Mouse (Mus musculus) right cerebral cortex, postnatal 4 days (tissue): Measurements from ENCODE around the gene Sag.
"Not testable (repeated sequence)": the region's sequence is repeated elsewhere in the genome, so short reads cannot be mapped to it uniquely, and the experiment has no call there.

Source experiments
- DNase-seq: peaks from one replicate; pipeline ENCODE4 v3.0.0-alpha.2; 2022

The Sag gene

GRCm38 (mm10) chr1:87825281-87825680, 21.8 kb downstream of the Sag start:
- no peak for DNase-seq

DNA sequence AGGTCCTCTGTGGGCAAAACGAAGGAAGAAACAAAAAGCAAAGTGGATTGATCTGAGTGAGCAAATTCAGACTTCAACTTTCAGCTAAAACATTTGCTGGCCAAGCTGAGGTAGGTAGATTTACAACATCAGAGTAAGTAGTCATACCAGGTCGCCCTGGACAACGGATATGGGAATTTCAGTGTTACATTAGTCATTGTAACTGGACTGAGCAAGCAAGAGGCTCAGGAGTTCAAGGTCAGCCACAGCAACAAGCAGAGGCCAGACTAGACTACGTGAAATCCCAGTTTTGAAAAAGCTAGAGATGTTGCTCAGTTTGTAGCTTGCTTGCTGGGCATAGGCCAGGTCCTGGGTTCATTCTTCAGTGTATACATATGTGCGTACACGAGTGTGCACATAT, 22.5 kb downstream of the Sag start:
- no peak for DNase-seq

- no peak for DNase-seq
Observed at GRCm38 (mm10) chr1:87826474-87826873, 23.0 kb downstream of the Sag start.

DNA sequence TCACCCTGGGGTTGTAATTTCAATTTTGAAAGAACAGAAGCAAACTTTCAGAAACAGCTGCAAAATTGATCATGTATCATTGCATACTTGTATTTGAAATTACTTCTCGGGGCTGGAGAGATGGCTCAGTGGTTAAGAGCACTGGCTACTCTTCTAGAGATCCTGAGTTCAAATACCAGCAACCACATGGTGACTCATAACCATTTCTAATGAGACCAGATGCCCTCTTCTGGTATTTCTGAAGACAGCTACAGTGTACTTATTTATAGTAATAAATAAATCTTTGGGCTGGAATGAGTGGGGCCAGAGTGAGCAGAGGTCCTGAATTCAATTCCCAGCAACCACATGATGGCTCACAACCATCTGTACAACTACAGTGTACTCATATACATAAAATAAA, 24.0 kb downstream of the Sag start:
- DNase-seq, result not testable (repeated sequence)

- DNase-seq, result no peak
Observed at GRCm38 (mm10) chr1:87828185-87828584, 24.7 kb downstream of the Sag start.

DNA sequence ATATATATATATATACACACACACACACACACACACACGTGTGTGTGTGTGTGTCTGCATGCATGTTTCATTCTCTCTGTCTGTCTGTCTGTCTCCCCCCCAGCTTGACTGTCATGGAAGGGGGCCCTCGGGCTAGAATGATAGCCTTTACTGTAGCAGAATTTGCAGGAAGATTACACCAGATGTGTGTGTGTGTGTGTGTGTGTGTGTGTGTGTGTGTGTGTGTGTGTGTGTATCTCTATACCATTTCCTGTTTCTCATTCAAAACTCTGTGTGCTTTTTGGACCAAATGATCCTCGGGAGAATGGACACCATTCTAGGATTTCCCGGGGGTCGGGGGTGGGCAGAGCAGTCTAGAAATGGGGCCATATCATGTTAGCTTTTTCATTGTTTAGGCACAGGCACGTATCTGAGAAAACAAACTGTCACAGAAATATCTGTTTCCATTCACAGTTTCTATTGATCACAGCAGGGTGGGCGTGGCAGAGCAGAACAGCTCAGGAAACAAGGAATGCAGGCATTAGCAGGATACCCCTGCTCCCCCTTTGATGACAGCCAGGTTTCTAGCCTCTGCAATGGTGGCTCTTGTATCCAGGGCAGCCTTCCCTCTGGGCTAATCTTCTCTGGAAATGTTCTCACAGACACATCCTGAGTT, 25.6 kb downstream of the Sag start:
- no peak for DNase-seq

- DNase-seq, result no peak
Observed at GRCm38 (mm10) chr1:87829621-87830211, 26.2 kb downstream of the Sag start.

GRCm38 (mm10) chr1:87836453-87836852, 33.0 kb downstream of the Sag start:
- no peak for DNase-seq

- DNase-seq, result no peak
Observed at GRCm38 (mm10) chr1:87837018-87837417, 33.5 kb downstream of the Sag start.

DNA sequence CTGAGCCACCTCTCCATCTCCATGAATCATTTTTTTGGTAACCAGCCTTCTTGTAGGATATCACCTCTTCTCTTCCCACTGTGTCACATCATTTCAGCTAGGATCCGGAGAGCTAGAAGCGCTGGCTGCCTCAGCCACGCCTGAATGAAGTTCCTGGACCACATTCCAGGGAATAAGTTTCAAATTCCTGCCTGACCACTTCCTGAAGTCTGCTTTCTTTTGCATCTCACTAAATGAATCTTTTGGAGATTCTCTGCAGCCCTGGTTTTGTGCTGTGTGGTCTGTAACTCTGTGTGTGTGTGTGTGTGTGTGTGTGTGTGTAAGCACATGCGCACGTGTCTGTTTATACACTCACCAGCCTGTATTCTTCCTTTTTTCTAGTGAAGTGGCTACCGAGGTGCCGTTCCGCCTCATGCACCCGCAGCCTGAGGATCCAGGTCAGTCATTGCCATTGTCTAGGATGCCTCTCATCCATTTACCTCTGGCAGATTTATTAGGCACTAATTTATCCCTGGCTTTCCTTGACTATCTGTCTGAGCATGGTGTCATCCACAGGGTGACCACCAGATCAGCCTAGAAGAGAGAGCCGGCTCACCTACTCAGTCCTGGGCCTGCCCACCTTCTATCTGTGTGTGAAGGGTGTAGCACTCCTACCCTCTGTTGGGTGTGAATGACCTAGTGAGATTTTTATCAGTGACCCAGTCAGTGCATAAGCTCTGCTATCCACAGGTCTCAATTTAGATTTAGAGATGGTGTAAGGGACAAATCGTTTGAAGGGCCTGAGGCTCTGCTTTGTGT, 37.1 kb downstream of the Sag start:
- DNase-seq, result no peak

DNA sequence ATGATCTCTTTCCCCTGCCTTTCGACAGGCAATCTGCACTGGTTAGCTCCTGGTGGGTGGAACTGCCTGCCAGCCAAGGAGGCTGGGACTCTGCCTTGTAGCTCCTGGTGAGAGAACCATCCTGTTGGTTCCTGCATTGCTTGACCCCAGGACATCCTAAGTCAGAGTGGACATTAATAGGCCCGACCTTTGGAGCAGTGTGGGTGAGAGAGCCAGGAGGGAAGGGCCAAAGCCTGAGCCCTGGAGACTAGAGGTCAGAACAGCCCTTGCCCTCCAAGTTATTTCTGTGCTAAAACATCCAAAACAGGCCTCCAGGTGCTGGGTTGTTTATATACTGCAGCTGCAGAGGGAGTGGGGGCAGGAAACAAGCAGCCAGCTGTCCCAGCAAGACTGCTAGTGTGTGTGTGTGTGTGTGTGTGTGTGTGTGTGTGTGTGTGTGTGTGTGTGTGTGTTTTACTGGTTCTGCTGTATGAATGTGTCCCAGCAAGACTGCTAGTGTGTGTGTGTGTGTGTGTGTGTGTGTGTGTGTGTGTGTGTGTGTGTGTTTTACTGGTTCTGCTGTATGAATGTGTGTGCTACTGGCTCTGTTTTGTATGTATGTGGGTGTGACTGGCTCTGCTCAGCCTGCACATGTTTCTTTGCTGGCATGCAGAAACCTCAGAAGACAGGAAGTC, 43.5 kb downstream of the Sag start:
- DNase-seq, result peak; percentile 6

DNA sequence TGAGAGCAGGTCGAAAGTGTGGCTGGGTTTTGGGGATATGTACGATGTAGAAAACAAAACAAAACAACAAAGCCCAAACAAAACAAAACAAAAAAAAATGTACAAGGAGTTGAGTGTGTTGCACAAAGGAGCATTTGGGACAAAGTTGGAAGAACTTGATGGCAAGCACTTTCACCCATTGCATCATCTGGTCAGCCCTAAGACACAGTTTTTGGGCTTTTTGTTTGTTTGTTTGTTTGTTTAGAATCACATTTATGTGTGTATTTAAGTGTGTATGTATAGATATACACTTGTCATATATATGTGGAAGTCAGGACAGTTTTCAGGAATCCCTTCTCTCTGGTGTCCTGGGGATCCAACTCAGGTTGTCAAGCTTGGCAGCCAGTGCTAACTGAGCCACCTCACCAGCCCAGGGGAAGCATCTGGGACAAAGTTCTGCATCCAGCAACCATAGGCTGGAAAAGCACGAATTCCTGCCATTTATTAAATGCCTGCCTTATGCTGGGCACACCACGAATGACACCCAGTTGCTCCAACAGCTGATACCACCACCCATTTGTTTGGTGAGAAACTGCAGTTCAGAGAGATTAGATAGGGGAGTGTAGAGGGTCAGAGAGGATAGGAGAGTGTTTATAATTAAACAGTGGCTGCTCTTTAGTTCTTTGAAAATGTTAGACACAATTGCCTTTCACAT, 44.1 kb downstream of the Sag start:
- no peak for DNase-seq

DNA sequence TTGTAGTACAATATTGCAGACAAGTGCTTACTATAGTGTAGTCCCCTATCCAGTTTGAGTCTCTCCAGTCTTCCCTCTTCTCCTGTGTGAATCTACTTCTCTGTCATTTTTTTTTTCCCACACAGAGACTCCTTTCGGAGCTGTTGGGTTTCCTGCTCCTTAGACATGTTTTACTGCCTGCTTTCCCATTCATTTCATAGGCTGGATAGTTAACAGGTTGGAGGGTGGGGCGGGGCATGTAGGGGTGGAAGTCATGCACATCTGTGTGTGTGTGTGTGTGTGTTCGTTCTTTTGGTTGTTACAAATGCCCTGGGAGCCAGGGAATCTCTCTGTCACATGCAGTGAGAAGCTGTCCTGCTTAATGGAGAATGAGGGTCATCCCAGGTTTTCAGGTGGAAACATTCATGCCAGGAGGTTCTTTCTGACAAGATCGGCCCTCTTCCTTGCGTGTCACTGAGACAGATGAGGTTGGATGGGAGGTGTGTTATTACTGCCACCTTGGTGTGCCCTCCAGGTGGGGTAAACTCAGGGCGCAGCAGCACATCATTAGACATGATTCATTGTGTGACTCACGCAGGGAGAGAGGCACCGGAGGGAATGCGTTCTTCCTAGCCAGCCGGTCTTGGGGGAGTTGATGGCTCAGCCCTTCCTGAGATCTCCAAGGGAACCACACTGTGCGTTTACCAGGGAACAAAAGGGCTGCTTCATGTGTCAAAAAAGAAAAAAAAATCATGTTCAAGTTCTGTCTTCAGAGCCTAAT, 44.9 kb downstream of the Sag start:
- peak; percentile 7 for DNase-seq

GRCm38 (mm10) chr1:87849278-87849677, 45.8 kb downstream of the Sag start:
- DNase-seq, result no peak

DNA sequence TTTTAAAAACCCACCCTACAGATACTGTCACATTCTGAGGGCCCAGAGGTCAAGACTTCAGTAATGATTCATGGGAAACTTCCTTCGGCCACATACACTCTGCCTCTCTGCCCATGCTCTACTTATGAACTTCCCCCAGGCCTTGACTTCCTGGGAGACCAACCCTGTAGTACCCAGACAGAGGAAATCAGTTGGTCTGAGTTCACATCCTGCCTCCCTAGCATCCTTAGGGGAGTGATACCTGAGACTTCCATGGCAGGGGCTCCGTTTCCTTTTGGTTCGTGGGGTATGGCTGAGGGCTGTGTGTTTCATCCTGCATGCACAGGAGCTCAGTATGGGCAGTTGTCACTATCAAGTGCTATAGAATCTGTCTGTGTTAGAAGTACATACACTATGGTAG, 47.9 kb downstream of the Sag start:
- no peak for DNase-seq

DNA sequence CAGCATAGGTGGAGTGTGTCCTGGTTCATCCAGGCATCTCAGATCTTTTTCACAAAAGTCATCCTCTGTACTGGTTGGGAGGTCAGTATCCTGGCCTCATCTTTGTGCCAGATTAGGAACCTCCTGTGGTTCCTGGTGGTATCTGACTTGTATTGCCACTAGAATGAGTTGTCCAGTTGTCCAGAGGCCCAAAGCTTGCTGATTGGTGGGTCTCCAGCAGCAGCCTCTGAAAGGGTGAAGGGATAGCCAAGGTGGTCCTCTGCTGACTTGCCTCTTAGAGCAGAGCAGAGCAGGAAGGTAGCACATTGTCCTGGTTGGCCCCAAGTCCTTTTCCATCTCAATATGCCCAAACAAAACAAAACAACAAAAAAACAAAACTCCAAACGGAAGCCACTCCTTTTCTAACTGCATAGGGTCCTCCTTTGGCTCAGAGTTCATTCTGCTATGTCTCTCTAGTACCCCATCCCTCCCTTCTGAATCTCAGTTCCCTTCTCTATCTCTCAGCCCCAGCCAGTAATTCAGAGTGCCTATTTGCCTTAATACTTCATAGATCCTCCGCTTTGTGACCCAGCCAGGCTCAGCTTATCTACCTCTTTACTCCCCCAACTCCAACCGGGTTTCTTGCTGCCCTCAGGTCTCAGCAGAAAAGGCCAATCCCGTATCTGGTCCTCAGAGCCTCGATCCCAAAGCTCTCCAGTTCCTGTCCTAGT, 48.8 kb downstream of the Sag start:
- no peak for DNase-seq

DNA sequence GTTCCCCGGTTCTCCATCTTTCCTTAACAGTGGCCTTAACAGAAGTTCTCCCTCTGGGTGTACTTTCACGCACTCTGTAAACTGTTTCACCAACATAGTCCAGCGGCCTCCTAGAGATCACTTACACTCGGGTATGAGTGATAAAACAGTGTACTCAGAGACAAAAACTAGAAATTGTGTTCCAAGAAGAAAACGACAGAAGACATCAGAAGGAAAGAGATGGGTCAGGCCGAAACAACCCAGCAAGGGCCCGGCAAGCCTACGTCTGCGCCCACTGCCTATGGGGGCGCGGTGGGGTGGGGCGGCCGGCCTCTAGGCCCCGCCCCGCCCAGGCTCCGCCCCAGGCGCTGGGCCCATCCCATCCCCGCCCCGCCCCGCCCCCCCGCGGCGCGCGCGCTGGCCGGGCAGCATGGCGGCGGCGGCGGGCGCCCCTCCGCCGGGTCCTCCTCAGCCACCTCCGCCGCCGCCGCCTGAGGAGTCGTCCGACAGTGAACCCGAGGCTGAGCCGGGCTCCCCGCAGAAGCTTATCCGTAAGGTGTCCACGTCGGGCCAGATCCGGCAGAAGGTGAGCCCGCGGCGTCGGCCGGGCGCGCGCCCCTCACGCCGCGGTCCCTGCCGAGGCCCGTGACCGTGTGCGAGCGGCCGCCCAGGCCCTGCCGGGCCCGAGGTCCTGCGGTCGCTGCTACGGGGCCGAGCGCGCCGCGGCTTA, 49.6 kb downstream of the Sag start, which contains the start of gene Dgkd:
Dgkd (plus strand) TSS at position 396 of the 709 bp plus-strand sequence.
- DNase-seq, result peak; percentile 81

GRCm38 (mm10) chr1:87853601-87854361, 50.3 kb downstream of the Sag start:
- peak; percentile 33 for DNase-seq

- DNase-seq, result no peak
Observed at GRCm38 (mm10) chr1:87854411-87854810, 50.9 kb downstream of the Sag start.

DNA sequence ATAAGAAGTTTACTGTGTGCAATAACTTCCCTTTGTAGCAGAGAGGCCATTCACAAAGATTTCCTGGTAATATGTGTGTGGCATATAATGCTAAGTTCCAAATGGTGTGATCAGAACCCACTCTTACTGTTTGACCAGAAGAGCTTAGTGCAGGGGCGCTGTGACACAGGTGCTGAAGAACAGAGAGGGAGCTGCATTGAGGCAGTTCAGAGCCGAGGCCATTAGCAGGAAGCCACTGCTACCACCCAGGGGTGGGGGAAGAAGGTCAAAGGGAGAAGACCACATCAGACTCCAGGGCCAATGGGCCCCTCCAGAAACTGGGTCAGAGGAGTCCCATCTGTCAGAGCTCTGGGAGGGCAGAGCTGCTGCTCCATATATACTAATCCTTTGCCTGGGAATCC, 51.4 kb downstream of the Sag start:
- no peak for DNase-seq
